Mouse (Mus musculus) erythroblast, embryonic 14.5 days (primary cell): ENCODE measurements around the gene Ccdc170. TPM values are rescaled to one million over a fixed set of nuclear protein-coding genes. Genes with fewer than 3 reads are reported as not detected.

Source experiments
- H3K27me3 ChIP-seq: 2 replicates; pipeline ENCODE4 v1.6.1; 2012; ENCODE audit warnings: inconsistent platforms; ENCODE audit not compliant: control insufficient read depth
- H3K36me3 ChIP-seq: 2 replicates; pipeline ENCODE4 v1.6.1; 2012; ENCODE audit warnings: mild to moderate bottlenecking, inconsistent platforms; ENCODE audit not compliant: control insufficient read depth
- H3K4me1 ChIP-seq: 2 replicates; pipeline ENCODE4 v1.6.1; 2012; ENCODE audit warnings: inconsistent platforms; ENCODE audit not compliant: control insufficient read depth
- H3K4me3 ChIP-seq: replicated peaks from 2 replicates; pipeline ENCODE3; 2012; ENCODE audit warnings: moderate library complexity, mild to moderate bottlenecking, inconsistent platforms
- H3K9me3 ChIP-seq: 2 replicates; pipeline ENCODE4 v1.6.1; 2012; ENCODE audit warnings: low read length, inconsistent platforms, mixed read lengths; ENCODE audit not compliant: control insufficient read depth
- GATA1 ChIP-seq: IDR thresholded peaks from 2 replicates; pipeline ENCODE4 v1.6.1; 2012; ENCODE audit warnings: low read length, inconsistent platforms, mixed read lengths
- TAL1 ChIP-seq: IDR thresholded peaks from 3 replicates; pipeline ENCODE4 v1.6.1; 2012; ENCODE audit warnings: low read length, inconsistent platforms, mixed read lengths
- polyA plus RNA-seq: library from polyadenylated mRNA; stranded (reverse); fragments of >175 nt; gene quantifications from 2 replicates; pipeline ENCODE4 v1.2.3, GENCODE M21; 2012

The Ccdc170 gene
- polyA plus RNA-seq, 1 experiment, result not detected

DNA sequence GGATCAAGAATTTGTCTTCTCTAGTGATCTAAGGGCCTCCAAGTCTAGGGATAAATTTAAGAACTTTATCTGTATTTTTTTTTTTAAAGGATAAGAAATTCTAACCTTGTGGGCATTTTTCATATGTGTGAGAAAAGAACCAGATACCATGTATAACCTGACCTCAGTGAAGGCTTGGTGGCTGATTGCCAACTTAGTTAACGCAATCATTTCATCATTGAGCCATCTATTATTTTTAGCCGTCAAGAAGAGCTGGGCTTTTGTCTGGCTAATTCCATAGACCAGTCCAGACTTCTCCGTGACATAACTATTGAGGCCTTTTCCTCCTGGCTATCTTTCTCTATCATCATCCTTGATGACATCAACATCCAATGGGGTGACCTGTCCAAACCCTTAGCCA is 6.9 kb upstream of the Ccdc170 start:
- Histone ChIP-seq H3K9me3 (no peaks in the 10 kb centered on the region), H3K4me3 (no peak overlapping the region), H3K4me1 (no peaks in the 10 kb centered on the region), H3K36me3 (no peaks in the 10 kb centered on the region), H3K27me3 (no peaks in the 10 kb centered on the region)
- no peak for TF ChIP-seq GATA1
- TF ChIP-seq TAL1, result no peak

DNA sequence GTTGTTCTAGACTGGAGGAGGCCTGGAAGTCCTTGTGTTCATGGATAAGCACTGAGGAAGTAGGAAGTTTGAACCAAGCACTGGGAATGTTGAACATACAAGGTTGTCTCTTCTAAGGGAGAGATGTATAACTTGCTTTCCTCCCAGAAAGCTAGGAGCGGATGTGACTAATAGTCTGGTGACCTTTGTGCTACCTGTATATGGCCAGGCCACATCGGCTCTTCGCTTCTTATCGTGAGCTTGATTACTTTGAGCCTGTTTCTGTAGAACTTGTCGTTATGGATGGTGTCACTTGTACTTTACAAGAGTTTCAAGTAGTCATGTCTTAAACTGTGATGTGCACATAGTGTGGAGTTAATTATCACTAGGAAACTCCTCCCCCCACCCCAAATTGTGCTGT is 5.7 kb upstream of the Ccdc170 start:
- H3K4me1 ChIP-seq, result no peaks in the 10 kb centered on the region
- no peaks in the 10 kb centered on the region for H3K27me3 ChIP-seq
- no peak for TF ChIP-seq TAL1
- TF ChIP-seq GATA1, result no peak
- no peak overlapping the region for H3K4me3 ChIP-seq
- H3K9me3 ChIP-seq, result no peaks in the 10 kb centered on the region
- H3K36me3 ChIP-seq, result no peaks in the 10 kb centered on the region

DNA sequence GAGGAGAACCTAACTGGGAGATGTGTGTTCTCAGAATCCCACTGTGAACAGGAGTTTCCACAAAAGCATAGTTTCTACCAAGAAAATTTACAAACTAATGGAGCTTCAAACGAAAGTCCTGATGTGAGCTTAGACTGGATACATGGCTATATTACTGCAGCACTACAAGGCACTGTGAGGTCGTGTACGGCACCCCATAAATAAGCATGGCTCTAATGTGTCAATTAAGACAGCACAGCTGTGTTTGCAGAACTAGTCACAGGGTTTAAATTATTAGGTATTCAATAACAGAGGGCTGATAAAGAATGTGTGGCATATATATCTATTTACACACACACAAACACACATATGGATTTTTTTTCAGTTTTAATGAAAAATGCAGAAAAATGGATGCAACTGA is 1.4 kb upstream of the Ccdc170 start:
- TF ChIP-seq GATA1 (no peak), TAL1 (no peak)
- Histone ChIP-seq H3K9me3 (no peaks in the 10 kb centered on the region), H3K27me3 (no peaks in the 10 kb centered on the region), H3K4me1 (peaks cover 2% of the 10 kb centered on the region; the same call in 1 of the 2 replicates), H3K4me3 (no peak overlapping the region), H3K36me3 (no peaks in the 10 kb centered on the region)

DNA sequence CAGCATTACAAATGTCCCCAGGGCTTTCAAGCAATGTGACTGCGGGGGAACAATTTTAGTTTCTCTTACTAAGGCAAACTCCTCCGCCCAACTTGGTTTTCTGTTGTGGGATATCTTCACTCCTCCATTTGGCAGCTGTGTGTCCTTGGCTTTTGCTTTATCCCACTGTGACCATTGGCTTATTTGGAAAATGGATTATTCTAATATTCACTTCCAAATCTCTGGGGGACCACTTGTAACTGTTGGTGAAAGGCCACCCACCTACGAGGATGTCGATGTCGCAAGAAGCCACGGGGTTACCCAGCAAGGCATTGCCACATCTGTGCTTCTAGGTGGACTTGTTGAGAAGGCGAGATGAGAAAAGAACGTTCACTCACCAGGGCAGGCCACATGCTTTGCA is 607 bp upstream of the Ccdc170 start:
- Histone ChIP-seq H3K27me3 (no peaks in the 10 kb centered on the region), H3K9me3 (no peaks in the 10 kb centered on the region), H3K36me3 (no peaks in the 10 kb centered on the region), H3K4me1 (peaks cover 2% of the 10 kb centered on the region; the same call in 1 of the 2 replicates), H3K4me3 (no peak overlapping the region)
- TF ChIP-seq TAL1 (no peak), GATA1 (no peak)

DNA sequence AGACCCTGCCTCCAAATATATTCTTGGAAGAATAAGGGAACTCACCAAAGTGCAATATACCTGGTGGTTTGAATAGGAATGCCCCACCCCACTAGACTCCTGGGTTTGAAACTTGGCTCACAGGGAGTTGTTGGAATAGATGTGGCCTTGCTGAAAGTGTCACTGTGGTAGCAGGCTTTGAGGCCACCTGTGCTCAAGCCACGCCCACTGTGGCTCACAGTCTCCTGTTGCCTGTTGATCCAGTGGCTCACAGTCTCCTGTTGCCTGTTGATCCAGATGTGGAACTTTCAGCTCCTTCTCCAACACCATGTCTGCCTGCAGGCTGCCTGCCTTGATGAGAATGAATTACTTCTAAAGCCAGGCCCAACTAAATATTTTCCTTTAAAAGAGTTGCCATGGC is 1.5 kb downstream of the Ccdc170 start:
- H3K36me3 ChIP-seq, result no peaks in the 10 kb centered on the region
- no peak overlapping the region for H3K4me3 ChIP-seq
- TF ChIP-seq TAL1, result no peak
- TF ChIP-seq GATA1, result no peak

DNA sequence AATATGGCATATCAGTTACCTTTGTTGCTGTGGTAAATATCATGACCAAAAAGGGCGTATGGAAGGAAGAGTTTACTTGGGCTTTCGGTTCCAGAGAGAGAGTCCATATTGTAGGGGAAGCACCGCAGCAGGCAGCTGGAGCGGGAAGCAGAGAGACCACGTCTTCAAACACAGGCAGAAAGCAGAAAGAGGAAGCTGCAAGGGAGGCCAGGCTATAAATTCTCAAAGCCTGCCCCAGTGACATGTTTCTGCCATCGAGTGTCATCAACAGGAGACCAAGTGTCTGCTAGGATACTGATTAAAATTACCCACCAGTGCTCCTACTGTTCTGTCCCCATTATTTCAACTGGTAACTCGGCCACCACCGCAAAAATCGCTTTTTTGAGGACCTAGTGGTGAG is 2.7 kb downstream of the Ccdc170 start:
- no peaks in the 10 kb centered on the region for H3K27me3 ChIP-seq
- TF ChIP-seq GATA1 (no peak), TAL1 (no peak)
- H3K4me1 ChIP-seq, result peaks cover 2% of the 10 kb centered on the region
- no peaks in the 10 kb centered on the region for H3K36me3 ChIP-seq
- H3K9me3 ChIP-seq, result no peaks in the 10 kb centered on the region
- no peak overlapping the region for H3K4me3 ChIP-seq

More for the DNA sequence above, 1.5 kb downstream of the Ccdc170 start:
- Histone ChIP-seq H3K9me3 (no peaks in the 10 kb centered on the region), H3K4me1 (peaks cover 2% of the 10 kb centered on the region; the same call in 1 of the 2 replicates), H3K27me3 (no peaks in the 10 kb centered on the region)

DNA sequence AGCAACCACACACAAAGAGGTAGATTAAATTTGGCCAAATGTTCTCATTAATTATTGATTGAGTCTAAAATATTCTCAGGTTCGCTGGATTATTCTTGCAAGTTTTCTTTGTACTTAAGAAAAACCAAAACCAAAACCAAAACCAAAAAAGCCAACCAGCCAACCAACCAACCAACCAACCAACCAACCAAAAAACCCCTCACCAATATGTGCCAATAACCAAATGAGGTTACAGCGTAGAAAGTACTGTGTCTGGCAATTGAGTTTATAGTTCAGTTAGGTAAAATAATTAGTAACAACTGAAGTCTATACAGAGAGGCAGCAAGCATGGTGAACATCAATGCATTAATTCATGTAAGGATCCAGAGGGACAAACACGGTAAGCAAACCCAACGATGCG is 7.6 kb downstream of the Ccdc170 start:
- Histone ChIP-seq H3K9me3 (no peaks in the 10 kb centered on the region), H3K27me3 (no peaks in the 10 kb centered on the region), H3K4me1 (peaks cover 12% of the 10 kb centered on the region), H3K4me3 (no peak overlapping the region), H3K36me3 (no peaks in the 10 kb centered on the region)
- TF ChIP-seq TAL1, result no peak
- TF ChIP-seq GATA1, result no peak

DNA sequence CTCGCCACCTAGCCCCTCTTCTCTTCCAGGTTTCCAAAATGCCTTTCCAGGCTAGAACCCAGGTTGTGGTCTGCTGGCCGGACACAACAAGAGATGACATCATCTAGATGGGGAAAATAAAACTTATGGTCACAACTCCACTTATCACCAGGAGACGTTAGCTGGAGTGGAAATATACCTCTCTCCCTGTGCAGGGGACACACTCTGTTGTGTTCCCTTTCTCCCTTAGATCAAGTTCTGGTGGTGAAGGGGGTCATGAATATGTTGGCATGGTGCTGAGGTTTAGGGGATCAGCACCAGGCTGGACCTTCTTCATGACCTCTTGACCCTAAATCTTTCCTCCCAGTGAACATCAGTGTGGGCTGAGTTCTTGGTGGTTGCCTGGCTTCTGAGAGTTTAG is 9.0 kb downstream of the Ccdc170 start:
- Histone ChIP-seq H3K36me3 (no peaks in the 10 kb centered on the region), H3K4me3 (no peak overlapping the region), H3K27me3 (no peaks in the 10 kb centered on the region), H3K9me3 (no peaks in the 10 kb centered on the region), H3K4me1 (peaks cover 12% of the 10 kb centered on the region)
- TF ChIP-seq TAL1 (no peak), GATA1 (no peak)

DNA sequence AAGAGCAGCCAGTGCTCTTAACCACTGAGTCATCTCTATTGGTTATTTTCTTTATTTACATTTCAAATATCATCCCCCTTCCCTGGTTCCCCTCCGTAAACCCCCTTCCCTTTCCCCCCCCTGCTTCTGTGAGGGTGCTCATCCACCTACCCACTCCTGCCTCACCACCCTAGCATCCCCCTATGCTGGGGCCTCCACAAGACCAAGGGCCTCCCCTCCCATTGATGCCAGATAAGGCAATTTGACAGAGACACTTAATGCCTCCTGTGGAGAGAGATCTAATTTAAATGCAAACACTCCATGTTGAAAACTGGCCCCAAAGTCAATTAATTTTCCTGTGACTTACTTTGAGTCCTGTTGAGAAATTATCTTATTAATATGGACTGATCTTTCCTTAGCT is 9.7 kb downstream of the Ccdc170 start:
- no peaks in the 10 kb centered on the region for H3K36me3 ChIP-seq
- H3K4me3 ChIP-seq, result no peak overlapping the region
- H3K4me1 ChIP-seq, result peaks cover 12% of the 10 kb centered on the region
- TF ChIP-seq GATA1 (no peak), TAL1 (no peak)
- H3K9me3 ChIP-seq, result no peaks in the 10 kb centered on the region
- H3K27me3 ChIP-seq, result no peaks in the 10 kb centered on the region

DNA sequence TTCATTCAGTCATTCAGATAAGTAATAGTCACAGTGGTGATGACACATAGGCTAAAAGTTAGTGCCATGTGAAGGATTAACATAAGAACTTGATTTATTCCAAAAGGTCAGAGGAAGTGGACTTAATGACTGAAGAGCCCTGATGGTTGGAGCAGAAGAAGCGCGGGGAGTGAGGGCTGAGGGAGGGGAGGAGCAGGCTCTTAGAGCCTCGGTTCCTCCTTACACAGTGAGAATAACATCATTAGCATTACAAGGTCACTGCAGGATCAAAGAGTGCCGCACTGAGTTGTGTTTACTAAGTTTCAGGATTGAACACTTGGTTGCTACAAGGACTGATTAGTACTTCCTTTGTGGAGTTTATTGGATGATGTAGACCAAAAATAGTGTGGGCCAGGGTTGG is 10.6 kb downstream of the Ccdc170 start:
- Histone ChIP-seq H3K9me3 (no peaks in the 10 kb centered on the region), H3K4me1 (peaks cover 12% of the 10 kb centered on the region), H3K27me3 (no peaks in the 10 kb centered on the region), H3K4me3 (no peak overlapping the region), H3K36me3 (no peaks in the 10 kb centered on the region)
- TF ChIP-seq GATA1 (no peak), TAL1 (no peak)
